Mouse (Mus musculus) forebrain, embryonic 16.5 days (tissue): ENCODE results near the gene Arhgap24. TPM values are rescaled to one million over a fixed set of nuclear protein-coding genes. Genes with fewer than 3 reads are reported as not detected.
A peak's percentile ranks its signal among the peaks of the same experiment; 100 is the strongest.

ENCODE experiments used
- ATAC-seq: fragments of 200-750 bp; cut with Nextera tagmentation; 2 replicates; pipeline ENCODE4 v1.8.0; 2017; ENCODE audit warnings: mild to moderate bottlenecking, moderate library complexity
- H3K27ac ChIP-seq: fragments of 300-500 bp; sonication (generic); 2 replicates; pipeline ENCODE4 v1.5.1; 2014; ENCODE audit warnings: low read length, control low read depth
- H3K27me3 ChIP-seq: fragments of 300-500 bp; sonication (generic); replicated peaks from 2 replicates; pipeline ENCODE4 v1.6.1; 2014; ENCODE audit warnings: low read length; ENCODE audit not compliant: control insufficient read depth, insufficient read depth
- H3K36me3 ChIP-seq: fragments of 300-500 bp; sonication (generic); 2 replicates; pipeline ENCODE4 v1.6.1; 2014; ENCODE audit not compliant: control insufficient read depth, insufficient read depth
- H3K4me1 ChIP-seq: fragments of 300-500 bp; sonication (generic); replicated peaks from 2 replicates; pipeline ENCODE4 v1.6.1; 2014; ENCODE audit warnings: low read length; ENCODE audit not compliant: control insufficient read depth, insufficient read depth
- H3K4me2 ChIP-seq: fragments of 300-500 bp; sonication (generic); 2 replicates; pipeline ENCODE4 v1.6.1; 2014; ENCODE audit warnings: mild to moderate bottlenecking, low read length, control low read depth
- H3K4me3 ChIP-seq: fragments of 300-500 bp; sonication (generic); replicated peaks from 2 replicates; pipeline ENCODE4 v1.5.1; 2014; ENCODE audit warnings: mild to moderate bottlenecking, low read length, control low read depth
- H3K9ac ChIP-seq: fragments of 300-500 bp; sonication (generic); replicated peaks from 2 replicates; pipeline ENCODE4 v1.6.1; 2014; ENCODE audit warnings: low read depth, low read length, control low read depth
- H3K9me3 ChIP-seq: fragments of 300-500 bp; sonication (generic); 2 replicates; pipeline ENCODE4 v1.6.1; 2016; ENCODE audit warnings: low read length; ENCODE audit not compliant: control insufficient read depth
- WGBS: fragments of 180-500 bp; shearing (Covaris S2); extraction: QIAGEN DNeasy Blood & Tissue Kit; methylation state at CpG from one replicate; pipeline ENCODE4 v1.1.7; 2014; 5-methylcytosine and 5-hydroxymethylcytosine counted together
- polyA plus RNA-seq: library from polyadenylated mRNA; unstranded; fragments of >200 nt; fragmentation: Nextera tagmentation; extraction: Ambion mirVana; gene quantifications from 2 replicates; pipeline ENCODE4 v1.2.1, GENCODE M21; 2015

The Arhgap24 gene
- polyA plus RNA-seq, 1 experiment from 2014 or later: 5.2 TPM

GRCm38 (mm10) chr5:102675326-102675725 is 194.1 kb downstream of the Arhgap24 start:
- ATAC-seq: no peak
- Histone ChIP-seq H3K4me2 (no peak overlapping the region), H3K27me3 (no peaks in the 10 kb centered on the region), H3K9ac (no peak overlapping the region), H3K36me3 (no peaks in the 10 kb centered on the region), H3K27ac (no peak overlapping the region), H3K9me3 (no peaks in the 10 kb centered on the region), H3K4me3 (no peak overlapping the region), H3K4me1 (no peaks in the 10 kb centered on the region)
- WGBS: 76% methylated on average over 2 of the region's 2 CpGs

- no peak overlapping the region for H3K27ac ChIP-seq
- H3K4me1 ChIP-seq: no peaks in the 10 kb centered on the region
- no peak overlapping the region for H3K4me3 ChIP-seq
- H3K9me3 ChIP-seq: no peaks in the 10 kb centered on the region
- no peak overlapping the region for H3K4me2 ChIP-seq
- H3K36me3 ChIP-seq: no peaks in the 10 kb centered on the region
- 21% methylated on average over 2 of the region's 2 CpGs for WGBS
- H3K27me3 ChIP-seq: no peaks in the 10 kb centered on the region
- no peak overlapping the region for H3K9ac ChIP-seq
- no peak for ATAC-seq
Observed at GRCm38 (mm10) chr5:102677176-102677575, 196.0 kb downstream of the Arhgap24 start.

- Histone ChIP-seq H3K27me3 (no peaks in the 10 kb centered on the region), H3K4me1 (no peaks in the 10 kb centered on the region), H3K4me3 (no peak overlapping the region), H3K9me3 (no peaks in the 10 kb centered on the region), H3K9ac (no peak overlapping the region), H3K27ac (no peak overlapping the region), H3K36me3 (no peaks in the 10 kb centered on the region), H3K4me2 (no peak overlapping the region)
- ATAC-seq: no peak
- 70% methylated on average over 5 of the region's 5 CpGs for WGBS
Observed at GRCm38 (mm10) chr5:102687673-102688072, 206.5 kb downstream of the Arhgap24 start.

- no peaks in the 10 kb centered on the region for H3K9me3 ChIP-seq
- H3K4me1 ChIP-seq: no peaks in the 10 kb centered on the region
- 20% methylated on average over 4 of the region's 4 CpGs for WGBS
- H3K27ac ChIP-seq: no peak overlapping the region
- no peak overlapping the region for H3K9ac ChIP-seq
- peak; percentile 81 for ATAC-seq
- no peak overlapping the region for H3K4me3 ChIP-seq
- H3K4me2 ChIP-seq: no peak overlapping the region
- H3K27me3 ChIP-seq: no peaks in the 10 kb centered on the region
- no peaks in the 10 kb centered on the region for H3K36me3 ChIP-seq
Observed at GRCm38 (mm10) chr5:102692487-102692886, 211.3 kb downstream of the Arhgap24 start.

GRCm38 (mm10) chr5:102693192-102693591 is 212.0 kb downstream of the Arhgap24 start:
- Histone ChIP-seq H3K9me3 (no peaks in the 10 kb centered on the region), H3K27me3 (no peaks in the 10 kb centered on the region), H3K4me1 (no peaks in the 10 kb centered on the region), H3K4me3 (no peak overlapping the region), H3K9ac (no peak overlapping the region), H3K27ac (no peak overlapping the region), H3K36me3 (no peaks in the 10 kb centered on the region), H3K4me2 (no peak overlapping the region)
- WGBS: 80% methylated on average over 2 of the region's 2 CpGs
- ATAC-seq: no peak

GRCm38 (mm10) chr5:102693871-102694270 is 212.7 kb downstream of the Arhgap24 start:
- 93% methylated on average over 3 of the region's 3 CpGs for WGBS
- no peaks in the 10 kb centered on the region for H3K36me3 ChIP-seq

GRCm38 (mm10) chr5:102697784-102698183 is 216.6 kb downstream of the Arhgap24 start:
- Histone ChIP-seq H3K4me3 (no peak overlapping the region), H3K27me3 (no peaks in the 10 kb centered on the region), H3K9me3 (no peaks in the 10 kb centered on the region), H3K4me2 (no peak overlapping the region), H3K36me3 (no peaks in the 10 kb centered on the region), H3K27ac (no peak overlapping the region), H3K9ac (no peak overlapping the region), H3K4me1 (no peaks in the 10 kb centered on the region)
- no peak for ATAC-seq
- WGBS: 83% methylated on average over 1 of the region's 1 CpGs

More at GRCm38 (mm10) chr5:102693871-102694270, 212.7 kb downstream of the Arhgap24 start:
- Histone ChIP-seq H3K27ac (no peak overlapping the region), H3K9ac (no peak overlapping the region), H3K4me3 (no peak overlapping the region), H3K4me1 (no peaks in the 10 kb centered on the region), H3K4me2 (no peak overlapping the region), H3K9me3 (no peaks in the 10 kb centered on the region), H3K27me3 (no peaks in the 10 kb centered on the region)
- no peak for ATAC-seq

- ATAC-seq: 0 out of 2 replicates have a peak, but pooled peaks have one; percentile 49
- no peak overlapping the region for H3K9ac ChIP-seq
- no peaks in the 10 kb centered on the region for H3K36me3 ChIP-seq
- H3K27me3 ChIP-seq: no peaks in the 10 kb centered on the region
- WGBS: 76% methylated on average over 5 of the region's 5 CpGs
- no peak overlapping the region for H3K4me2 ChIP-seq
- no peaks in the 10 kb centered on the region for H3K4me1 ChIP-seq
- H3K27ac ChIP-seq: no peak overlapping the region
- no peak overlapping the region for H3K4me3 ChIP-seq
- H3K9me3 ChIP-seq: no peaks in the 10 kb centered on the region
Observed at GRCm38 (mm10) chr5:102698396-102698795, 217.2 kb downstream of the Arhgap24 start.

- ATAC-seq: no peak
- no peaks in the 10 kb centered on the region for H3K9me3 ChIP-seq
- 69% methylated on average over 2 of the region's 2 CpGs for WGBS
- H3K27ac ChIP-seq: no peak overlapping the region
- H3K27me3 ChIP-seq: no peaks in the 10 kb centered on the region
- H3K4me2 ChIP-seq: no peak overlapping the region
- H3K4me1 ChIP-seq: no peaks in the 10 kb centered on the region
- H3K36me3 ChIP-seq: no peaks in the 10 kb centered on the region
- H3K4me3 ChIP-seq: no peak overlapping the region
- no peak overlapping the region for H3K9ac ChIP-seq
Observed at GRCm38 (mm10) chr5:102698891-102699290, 217.7 kb downstream of the Arhgap24 start.

GRCm38 (mm10) chr5:102702581-102702980 is 221.4 kb downstream of the Arhgap24 start:
- no peaks in the 10 kb centered on the region for H3K9me3 ChIP-seq
- H3K27ac ChIP-seq: no peak overlapping the region
- H3K4me3 ChIP-seq: no peak overlapping the region
- H3K4me1 ChIP-seq: no peaks in the 10 kb centered on the region
- WGBS: 82% methylated on average over 6 of the region's 6 CpGs
- H3K9ac ChIP-seq: no peak overlapping the region
- H3K27me3 ChIP-seq: no peaks in the 10 kb centered on the region
- ATAC-seq: no peak
- H3K36me3 ChIP-seq: no peaks in the 10 kb centered on the region
- no peak overlapping the region for H3K4me2 ChIP-seq
